Mouse (Mus musculus) thymus, adult 2 months (tissue): ENCODE measurements around the gene Hpcal4.

Experiments used
- CTCF ChIP-seq: fragments of 200-500 bp; IDR thresholded peaks from 2 replicates; pipeline ENCODE4 v1.5.1; 2012; ENCODE audit warnings: mild to moderate bottlenecking, control low read depth, low read length, moderate library complexity, borderline replicate concordance; ENCODE audit not compliant: control insufficient read depth, poor library complexity, insufficient read depth; ENCODE audit errors: extremely low read depth
- POLR2A ChIP-seq: fragments of 200-500 bp; IDR thresholded peaks from 2 replicates; pipeline ENCODE4 v1.6.1; 2012; ENCODE audit warnings: mild to moderate bottlenecking, low read length, control low read depth, moderate library complexity; ENCODE audit not compliant: control insufficient read depth, poor library complexity, insufficient read depth; ENCODE audit errors: extremely low read depth

GRCm38 (mm10) chr4:123233492-123234084 is 50.6 kb downstream of the Hpcal4 start, which contains the start of gene Heyl:
- TF ChIP-seq POLR2A (no peak), CTCF (no peak)
